Mouse (Mus musculus) kidney, postnatal 25 days (tissue): ENCODE measurements at regions not wholly inside any gene's neighbourhood (a gene's known extent, or its start where the extent isn't known, plus 50 kb on each side); places are given as distances from the start of the nearest gene placed in this dataset.

Experiments used
- DNase-seq, 2 experiments: peaks; one replicate each; pipeline ENCODE4 v3.0.0; 2021; ENCODE audit warnings: mixed read lengths in 2 of 2

- no peak for DNase-seq
Observed at GRCm38 (mm10) chr15:95714408-95714807, 58.6 kb upstream of the Dbx2 start.

- no peak for DNase-seq
Observed at GRCm38 (mm10) chr15:95715941-95716340, 60.2 kb upstream of the Dbx2 start.

- DNase-seq: no peak
Observed at GRCm38 (mm10) chr15:95723699-95724098, 66.9 kb upstream of the Ano6 start.

GRCm38 (mm10) chr15:95725866-95726265 lies 64.8 kb upstream of the Ano6 start:
- peak; percentile 66 to 74 for DNase-seq

GRCm38 (mm10) chr15:95726516-95726915 lies 64.1 kb upstream of the Ano6 start:
- peak in 1 of 2 experiments; percentile 18 for DNase-seq

GRCm38 (mm10) chr15:95735746-95736145 lies 54.9 kb upstream of the Ano6 start:
- no peak for DNase-seq
